Mouse (Mus musculus) lung, adult 2 months (tissue): Measurements from ENCODE around the gene Igf1.

Source experiments
- CTCF ChIP-seq: fragments of 200-500 bp; IDR thresholded peaks from 2 replicates; pipeline ENCODE4 v1.5.1; 2011; ENCODE audit warnings: mild to moderate bottlenecking, low read length, control low read depth; ENCODE audit not compliant: insufficient read depth
- POLR2A ChIP-seq: fragments of 200-500 bp; IDR thresholded peaks from 2 replicates; pipeline ENCODE4 v1.6.1; 2011; ENCODE audit warnings: low read depth, mild to moderate bottlenecking, control low read depth, low read length, borderline replicate concordance; ENCODE audit errors: extremely low read depth

- no peak for TF ChIP-seq POLR2A
- no peak for TF ChIP-seq CTCF
Observed at GRCm38 (mm10) chr10:87889850-87890249, 31.8 kb downstream of the Igf1 start.
